Mouse (Mus musculus): Measurements from ENCODE around the gene Zfp641. TPM values are rescaled to one million over a fixed set of nuclear protein-coding genes. Genes with fewer than 3 reads are reported as not detected.

The Zfp641 gene
- 0.06 and 0.08 TPM in 2 replicates for polyA plus RNA-seq (2015; fragmentation: Nextera tagmentation; extraction: Ambion mirVana)

DNA sequence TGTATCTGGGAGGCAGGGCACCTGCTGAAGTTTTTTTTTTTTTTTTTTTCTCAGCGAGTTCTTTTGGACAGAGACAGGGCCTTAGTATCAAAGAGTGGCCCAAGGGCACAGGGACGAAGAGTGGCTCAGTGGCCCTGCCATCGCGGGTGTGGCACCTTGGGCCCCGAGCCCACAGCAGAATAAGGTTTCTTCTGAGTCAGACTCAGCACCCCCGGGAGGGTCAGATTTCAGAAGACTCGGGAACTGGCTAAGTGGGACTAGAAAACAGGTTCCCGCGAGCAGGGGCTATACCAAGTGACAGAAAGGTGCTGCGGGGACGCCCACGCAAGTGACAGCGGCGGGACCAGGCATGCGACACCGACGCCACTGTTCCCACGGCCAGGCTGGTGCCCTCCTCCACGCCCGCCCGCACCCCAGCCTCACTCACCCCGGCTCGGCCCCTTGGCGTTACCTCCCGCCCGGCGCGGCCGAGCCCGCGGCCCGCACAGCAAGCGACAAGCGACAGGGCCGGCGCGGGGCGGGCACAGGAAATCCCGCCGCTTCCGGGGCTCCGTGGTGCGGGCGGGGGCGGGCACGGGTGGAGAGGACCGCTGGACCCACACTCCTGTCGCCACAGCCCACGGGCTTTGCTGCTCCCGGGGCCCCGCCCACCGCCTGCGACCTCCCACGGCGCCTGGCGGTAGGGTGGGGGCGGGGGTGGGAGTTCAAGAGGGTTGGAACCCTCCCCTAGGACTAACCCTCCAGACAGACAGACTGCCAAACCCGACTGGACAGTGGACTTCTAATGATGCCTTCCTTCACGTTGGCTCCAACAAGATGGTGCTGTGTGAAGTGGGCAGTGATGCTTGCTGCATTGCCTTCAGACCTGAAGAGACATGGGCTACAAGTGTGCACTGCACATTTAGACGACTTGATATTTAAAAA lies at the start of gene Zfp641:
Gene Zfp641, minus strand, starts transcription at position 534 of the 924 bp plus-strand sequence.
- H3K9me3 ChIP-seq (ENCODE audit: low read length): no peaks in the 10 kb centered on the region
- H3K4me1 ChIP-seq (ENCODE audit: insufficient read depth): no peaks in the 10 kb centered on the region; the same call in 1 of the 2 replicates
- H3K9ac ChIP-seq (replicated peaks): peak within 1 kb of the TSS; percentile 51
- H3K27ac ChIP-seq (ENCODE audit: low read depth): no peak within 1 kb of the TSS
- peaks cover 16% of the 10 kb centered on the region for H3K27me3 ChIP-seq (ENCODE audit: insufficient read depth, low read length)
- DNase-seq: peak; percentile 27
- no peak for TF ChIP-seq CTCF (IDR thresholded peaks at IDR 0.05; ENCODE audit: low read depth)
- TF ChIP-seq EP300 (IDR thresholded peaks at IDR 0.05; ENCODE audit: low read depth): no peak
- ATAC-seq: no peak
- peak within 1 kb of the TSS; percentile 74 for H3K4me2 ChIP-seq (ENCODE audit: low read depth, low read length)
- H3K36me3 ChIP-seq (replicated peaks; ENCODE audit: insufficient read depth, low read length): no peaks in the 10 kb centered on the region
- peak within 1 kb of the TSS; percentile 51 for H3K4me3 ChIP-seq (ENCODE audit: low read depth, low read length)
- 6% methylated on average over 27 of the region's 60 CpGs for WGBS (ENCODE audit: insufficient replicate concordance)

DNA sequence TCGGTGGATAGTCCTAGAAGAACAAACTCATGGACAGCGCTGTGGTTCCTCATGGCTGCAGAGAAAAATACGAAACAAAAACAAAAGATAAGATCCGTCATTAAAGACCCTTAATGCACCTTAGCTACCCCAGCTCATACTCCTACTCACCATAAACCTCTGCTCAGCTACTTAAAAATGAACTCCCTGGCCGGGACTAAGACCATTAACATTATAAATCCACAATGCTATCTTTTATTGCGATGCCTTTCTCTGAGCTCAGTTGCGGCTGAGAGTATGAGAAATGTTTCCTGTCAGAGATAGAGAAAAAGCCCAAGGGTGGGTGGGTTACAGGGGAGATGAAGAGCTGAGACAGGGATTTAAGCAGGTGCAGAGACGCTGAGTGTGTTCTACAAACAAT lies 44.9 kb upstream of the Zfp641 start, which contains the start of gene Olfr284:
Gene Olfr284, minus strand, starts transcription at position 101 of the 400 bp plus-strand sequence.
- Histone ChIP-seq H3K36me3 (replicated peaks; ENCODE audit: insufficient read depth, low read length) (no peaks in the 10 kb centered on the region), H3K9ac (replicated peaks) (no peak within 1 kb of the TSS), H3K4me2 (ENCODE audit: low read depth, low read length) (no peak within 1 kb of the TSS), H3K27me3 (ENCODE audit: insufficient read depth, low read length) (no peaks in the 10 kb centered on the region), H3K4me3 (ENCODE audit: low read depth, low read length) (no peak within 1 kb of the TSS), H3K27ac (ENCODE audit: low read depth) (no peak within 1 kb of the TSS), H3K4me1 (ENCODE audit: insufficient read depth) (no peaks in the 10 kb centered on the region), H3K9me3 (ENCODE audit: low read length) (no peaks in the 10 kb centered on the region)
- WGBS (ENCODE audit: insufficient replicate concordance): 71% methylated on average over 8 of the region's 8 CpGs
- ATAC-seq: no peak
- TF ChIP-seq EP300 (IDR thresholded peaks at IDR 0.05; ENCODE audit: low read depth) (no peak), CTCF (IDR thresholded peaks at IDR 0.05; ENCODE audit: low read depth) (no peak)
- no peak for DNase-seq

DNA sequence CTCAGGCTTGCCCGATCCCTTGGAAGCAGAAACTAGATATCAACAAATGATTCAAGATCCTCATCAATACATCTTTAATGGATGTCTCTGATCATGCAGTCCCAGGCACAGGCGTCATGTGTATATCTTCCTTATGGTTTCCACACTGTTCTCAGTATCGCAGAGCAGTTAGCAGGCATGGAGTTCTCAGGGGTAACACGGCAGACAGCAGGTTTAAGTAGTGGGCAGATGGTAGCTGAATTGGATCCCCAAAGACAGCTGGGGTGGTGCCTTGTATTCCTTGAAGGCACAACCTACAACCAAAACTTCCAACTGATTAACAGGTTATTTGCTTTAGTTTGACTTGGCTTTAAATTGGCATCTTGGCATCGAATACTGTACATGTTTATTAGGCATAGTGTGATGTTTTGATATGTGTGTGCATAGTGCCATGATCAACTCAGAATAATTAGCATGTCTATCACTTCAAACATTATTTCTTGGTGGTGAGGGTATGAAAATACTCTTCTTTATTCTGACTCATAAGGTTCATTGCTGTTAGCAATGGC lies 21.3 kb upstream of the Zfp641 start, which contains the start of gene Olfr285:
Gene Olfr285, minus strand, starts transcription at position 177 of the 548 bp plus-strand sequence.
- Histone ChIP-seq H3K27ac (ENCODE audit: low read depth) (no peak within 1 kb of the TSS), H3K4me1 (ENCODE audit: insufficient read depth) (no peaks in the 10 kb centered on the region), H3K36me3 (replicated peaks; ENCODE audit: insufficient read depth, low read length) (no peaks in the 10 kb centered on the region), H3K4me2 (ENCODE audit: low read depth, low read length) (no peak within 1 kb of the TSS), H3K9me3 (ENCODE audit: low read length) (no peaks in the 10 kb centered on the region), H3K9ac (replicated peaks) (no peak within 1 kb of the TSS), H3K4me3 (ENCODE audit: low read depth, low read length) (no peak within 1 kb of the TSS), H3K27me3 (ENCODE audit: insufficient read depth, low read length) (no peaks in the 10 kb centered on the region)
- no peak for ATAC-seq
- DNase-seq: no peak
- 85% methylated on average over 5 of the region's 5 CpGs for WGBS (ENCODE audit: insufficient replicate concordance)
- TF ChIP-seq CTCF (IDR thresholded peaks at IDR 0.05; ENCODE audit: low read depth) (no peak), EP300 (IDR thresholded peaks at IDR 0.05; ENCODE audit: low read depth) (no peak)

DNA sequence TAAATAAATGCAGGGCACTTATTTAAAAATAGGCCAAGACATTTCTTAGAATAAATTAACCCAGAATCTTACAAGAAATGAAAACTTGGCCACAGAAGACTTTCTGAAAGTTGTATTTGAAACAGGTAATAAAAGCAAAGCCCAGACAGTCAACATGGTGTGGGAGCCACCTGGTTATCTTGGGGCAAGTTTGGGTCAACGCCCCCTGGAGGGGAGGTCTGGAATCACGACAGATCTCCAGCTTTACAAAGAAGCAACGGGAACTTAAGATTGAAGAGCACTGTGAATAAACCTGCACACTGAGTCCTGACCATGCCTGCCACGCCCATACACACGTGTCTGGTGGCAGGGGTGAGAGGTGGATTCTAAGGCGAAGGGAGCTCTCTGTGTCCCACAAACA lies 19.7 kb upstream of the Zfp641 start:
- ATAC-seq (no peak), DNase-seq (no peak)
- WGBS (ENCODE audit: insufficient replicate concordance): 43% methylated on average over 6 of the region's 6 CpGs
- Histone ChIP-seq H3K9me3 (ENCODE audit: low read length) (no peaks in the 10 kb centered on the region), H3K4me2 (ENCODE audit: low read depth, low read length) (no peak overlapping the region), H3K27ac (ENCODE audit: low read depth) (no peak overlapping the region), H3K9ac (replicated peaks) (no peak overlapping the region), H3K4me3 (ENCODE audit: low read depth, low read length) (no peak overlapping the region), H3K4me1 (ENCODE audit: insufficient read depth) (no peaks in the 10 kb centered on the region), H3K36me3 (replicated peaks; ENCODE audit: insufficient read depth, low read length) (no peaks in the 10 kb centered on the region), H3K27me3 (ENCODE audit: insufficient read depth, low read length) (no peaks in the 10 kb centered on the region)
- no peak for TF ChIP-seq EP300 (IDR thresholded peaks at IDR 0.05; ENCODE audit: low read depth)
- TF ChIP-seq CTCF (IDR thresholded peaks at IDR 0.05; ENCODE audit: low read depth): peak; percentile 15; the same call in 1 of the 2 replicates

DNA sequence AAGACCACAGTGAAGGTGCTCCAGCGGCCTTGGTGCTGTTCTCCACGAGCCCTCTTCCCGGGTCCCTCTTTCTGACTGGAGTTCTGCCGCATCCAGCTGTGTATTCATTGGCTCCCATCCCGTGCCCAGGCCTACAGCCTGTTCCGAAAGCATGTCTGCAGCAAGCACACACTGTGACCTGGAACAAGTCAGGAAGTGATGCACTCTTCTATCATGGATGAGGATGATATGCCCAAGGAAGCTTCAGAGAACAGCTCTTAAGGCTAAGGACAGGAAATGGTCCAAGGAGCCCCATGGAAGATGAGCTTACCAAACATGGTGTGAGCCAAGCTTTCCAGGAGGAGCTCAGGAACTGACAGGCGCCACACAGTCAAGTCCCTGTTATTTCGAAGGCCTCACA lies 2.3 kb downstream of the Zfp641 start:
- Histone ChIP-seq H3K27ac (ENCODE audit: low read depth) (no peak overlapping the region), H3K27me3 (ENCODE audit: insufficient read depth, low read length) (peaks cover 16% of the 10 kb centered on the region), H3K36me3 (replicated peaks; ENCODE audit: insufficient read depth, low read length) (no peaks in the 10 kb centered on the region), H3K9me3 (ENCODE audit: low read length) (no peaks in the 10 kb centered on the region), H3K9ac (replicated peaks) (no peak overlapping the region), H3K4me2 (ENCODE audit: low read depth, low read length) (no peak overlapping the region), H3K4me3 (ENCODE audit: low read depth, low read length) (no peak overlapping the region), H3K4me1 (ENCODE audit: insufficient read depth) (no peaks in the 10 kb centered on the region; the same call in 1 of the 2 replicates)
- WGBS (ENCODE audit: insufficient replicate concordance): 78% methylated on average over 8 of the region's 8 CpGs
- ATAC-seq: no peak
- DNase-seq: no peak
- TF ChIP-seq CTCF (IDR thresholded peaks at IDR 0.05; ENCODE audit: low read depth) (no peak), EP300 (IDR thresholded peaks at IDR 0.05; ENCODE audit: low read depth) (no peak)

DNA sequence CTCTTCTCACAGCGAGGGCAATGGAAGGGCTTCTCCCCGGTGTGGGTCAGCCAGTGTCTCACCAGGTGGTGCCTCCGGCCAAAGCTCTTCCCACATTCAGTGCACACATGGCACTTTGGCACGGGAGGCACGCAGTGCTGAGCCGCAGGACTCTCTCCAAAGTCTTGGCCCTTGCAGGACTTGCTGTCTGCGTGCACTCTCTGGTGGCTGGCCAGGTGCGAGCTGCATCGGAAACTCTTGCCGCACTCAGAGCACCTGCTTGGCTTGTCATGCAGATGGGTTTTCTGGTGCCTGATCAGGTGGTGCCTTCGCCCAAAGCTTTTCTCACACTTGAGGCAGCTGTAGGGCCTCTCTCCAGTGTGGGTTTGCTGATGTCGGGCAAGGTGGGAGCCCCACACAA lies 7.4 kb downstream of the Zfp641 start:
- Histone ChIP-seq H3K9me3 (ENCODE audit: low read length) (no peaks in the 10 kb centered on the region), H3K27ac (ENCODE audit: low read depth) (no peak overlapping the region), H3K36me3 (replicated peaks; ENCODE audit: insufficient read depth, low read length) (no peaks in the 10 kb centered on the region), H3K4me1 (ENCODE audit: insufficient read depth) (peaks cover 3% of the 10 kb centered on the region; the same call in 1 of the 2 replicates), H3K27me3 (ENCODE audit: insufficient read depth, low read length) (no peaks in the 10 kb centered on the region), H3K4me2 (ENCODE audit: low read depth, low read length) (no peak overlapping the region), H3K4me3 (ENCODE audit: low read depth, low read length) (no peak overlapping the region), H3K9ac (replicated peaks) (no peak overlapping the region)
- ATAC-seq: no peak
- WGBS (ENCODE audit: insufficient replicate concordance): 72% methylated on average over 12 of the region's 12 CpGs
- DNase-seq: no peak
- no peak for TF ChIP-seq EP300 (IDR thresholded peaks at IDR 0.05; ENCODE audit: low read depth)
- TF ChIP-seq CTCF (IDR thresholded peaks at IDR 0.05; ENCODE audit: low read depth): no peak

Data from liver, postnatal 0 days (tissue).